9 mouse cellular contexts compared by ENCODE assay signal in genomic region chr7:43797844-43798462, GRCm38 (mm10). TPM values are rescaled to one million over a fixed set of nuclear protein-coding genes. Genes with fewer than 3 reads are reported as not detected.
DNase-seq lines count a peak whose midpoint lies in the region; ATAC-seq and TF ChIP-seq lines count a peak whose summit lies in the region.
"Had no signal": no experiment of that assay in that cellular context is flagged by ENCODE, and none has a peak within 500 bp of the region (broad histone marks: within the 10 kb centered on the region; RNA-seq: fewer than 3 reads in every experiment).

No protein-coding gene starts in this region.

- peak overlapping the region; percentile 59 for H3K4me3 ChIP-seq in layer of hippocampus, adult 2 months
- no peak overlapping the region; the same call in 1 of the 2 replicates for H3K4me3 ChIP-seq in limb, embryonic 11.5 days (ENCODE audit: low read depth, low read length)
- H3K4me3 ChIP-seq in midbrain, embryonic 14.5 days (replicated peaks; ENCODE audit: low read depth, low read length): peak overlapping the region; percentile 43
- H3K4me3 ChIP-seq: myocyte had no signal

- no peak for ATAC-seq in limb, embryonic 11.5 days (ENCODE audit: insufficient number of reproducible peaks, low FRiP score, low TSS enrichment, low read depth)
- 0 out of 2 replicates have a peak, but pooled peaks have one; percentile 22 for ATAC-seq in midbrain, embryonic 14.5 days (ENCODE audit: low FRiP score, low TSS enrichment)

- 41% methylated on average over 13 of the region's 13 CpGs for WGBS in limb, embryonic 11.5 days
- WGBS in midbrain, embryonic 14.5 days: 39% methylated on average over 13 of the region's 13 CpGs

- peaks cover 16% of the 10 kb centered on the region for H3K27me3 ChIP-seq in limb, embryonic 11.5 days (ENCODE audit: control insufficient read depth, insufficient read depth, low read length)
- peaks cover 28% of the 10 kb centered on the region for H3K27me3 ChIP-seq in midbrain, embryonic 14.5 days (ENCODE audit: control insufficient read depth, insufficient read depth, low read length)

- no peak for TF ChIP-seq CTCF in layer of hippocampus, adult 2 months (conservative IDR thresholded peaks at IDR 0.05)

- no peaks in the 10 kb centered on the region for H3K4me1 ChIP-seq in limb, embryonic 11.5 days (ENCODE audit: control insufficient read depth, insufficient read depth, low read length)
- 0 out of 2 replicates have a peak, but pooled peaks cover 5% of the 10 kb centered on the region for H3K4me1 ChIP-seq in midbrain, embryonic 14.5 days (ENCODE audit: control insufficient read depth, insufficient read depth, low read length)

- H3K9me3 ChIP-seq in limb, embryonic 11.5 days (ENCODE audit: control insufficient read depth, low read length): no peaks in the 10 kb centered on the region
- H3K9me3 ChIP-seq in midbrain, embryonic 14.5 days (ENCODE audit: control insufficient read depth, low read length): no peaks in the 10 kb centered on the region

- H3K4me2 ChIP-seq in limb, embryonic 11.5 days (ENCODE audit: low read depth, severe bottlenecking): peak overlapping the region; percentile 71
- peak overlapping the region; percentile 75 for H3K4me2 ChIP-seq in midbrain, embryonic 14.5 days (ENCODE audit: low read length)

- intact Hi-C loops in left cerebral cortex, postnatal 36 days (cut with DNase I): no loop called here

- no peak overlapping the region for H3K9ac ChIP-seq in limb, embryonic 11.5 days (ENCODE audit: low read length)
- no peak overlapping the region for H3K9ac ChIP-seq in midbrain, embryonic 14.5 days (replicated peaks; ENCODE audit: low read length)

- no peaks in the 10 kb centered on the region for H3K36me3 ChIP-seq in limb, embryonic 11.5 days (ENCODE audit: control insufficient read depth, insufficient read depth, low read length)
- no peaks in the 10 kb centered on the region for H3K36me3 ChIP-seq in midbrain, embryonic 14.5 days (ENCODE audit: control insufficient read depth, insufficient read depth, low read length)

- DNase-seq in layer of hippocampus, adult 2 months (ENCODE audit: low spot score in 2 of 2): no peak
- DNase-seq in layer of hippocampus, postnatal 36 days: no peak
- peak; percentile 44 for DNase-seq in heart, adult 8-10 months (ENCODE audit: low spot score)
- DNase-seq in limb, embryonic 11.5 days (ENCODE audit: low spot score): no peak
- DNase-seq in midbrain, embryonic 14.5 days: peak; percentile 8
- no peak for DNase-seq in cerebellum, adult 11-12 months
- DNase-seq in left cerebral cortex, adult 11 months (ENCODE audit: low spot score): no peak
- no peak for DNase-seq in left cerebral cortex, postnatal 36 days (ENCODE audit: low spot score in 2 of 2)

- peak overlapping the region; percentile 43; the same call in 1 of the 2 replicates for H3K27ac ChIP-seq in layer of hippocampus, adult 2 months
- H3K27ac ChIP-seq in limb, embryonic 11.5 days (replicated peaks; ENCODE audit: low read depth, low read length): no peak overlapping the region
- H3K27ac ChIP-seq in midbrain, embryonic 14.5 days (replicated peaks; ENCODE audit: low read depth, low read length): no peak overlapping the region

RNA-seq across cellular contexts. Expression of gene Klk8, which starts 0.6 kb away (rescaled TPM):
- 10 to 100 TPM; 25.2 to 27.6 TPM for total RNA-seq in layer of hippocampus, adult 2 months (2021)
- 10 to 100 TPM; 25.4 to 31.7 TPM for total RNA-seq in layer of hippocampus, postnatal 36 days (2021)
- total RNA-seq in heart, adult 8-10 months (2022): 10 to 100 TPM in 3 of 4 experiments, 1 to 10 TPM in 1; 9.4 to 12.4 (median 11.2) TPM
- polyA plus RNA-seq in limb, embryonic 11.5 days (2014; fragmentation: Nextera tagmentation; extraction: Ambion mirVana): 15.8 and 16.1 TPM in 2 replicates
- 6.2 and 6.7 TPM in 2 replicates for polyA plus RNA-seq in midbrain, embryonic 14.5 days (2014; fragmentation: Nextera tagmentation; extraction: Ambion mirVana)
- total RNA-seq in left cerebral cortex, postnatal 36 days (2021): 1 to 10 TPM; 1.3 to 3.6 TPM
- polyA plus RNA-seq: myocyte had no signal

RNA-seq across cellular contexts. Expression of gene Klk9, which starts 6.3 kb away (rescaled TPM):
- not detected for total RNA-seq in layer of hippocampus, adult 2 months (2021)
- not detected for total RNA-seq in layer of hippocampus, postnatal 36 days (2021)
- total RNA-seq in heart, adult 8-10 months (2022): not detected
- not detected in 2 replicates for polyA plus RNA-seq in limb, embryonic 11.5 days (2014; fragmentation: Nextera tagmentation; extraction: Ambion mirVana)
- not detected in 2 replicates for polyA plus RNA-seq in midbrain, embryonic 14.5 days (2014; fragmentation: Nextera tagmentation; extraction: Ambion mirVana)
- total RNA-seq in left cerebral cortex, postnatal 36 days (2021): not detected
- polyA plus RNA-seq: myocyte had no signal

RNA-seq across cellular contexts. Expression of gene Klk7, which starts 13.1 kb away (rescaled TPM):
- under 1 TPM; 0.25 to 0.26 TPM for total RNA-seq in layer of hippocampus, adult 2 months (2021)
- total RNA-seq in layer of hippocampus, postnatal 36 days (2021): under 1 TPM; 0.38 to 0.47 TPM
- not detected for total RNA-seq in heart, adult 8-10 months (2022)
- polyA plus RNA-seq in limb, embryonic 11.5 days (2014; fragmentation: Nextera tagmentation; extraction: Ambion mirVana): 0.23 TPM in 1 of 2 replicates, not detected in the other
- polyA plus RNA-seq in midbrain, embryonic 14.5 days (2014; fragmentation: Nextera tagmentation; extraction: Ambion mirVana): not detected in 2 replicates
- total RNA-seq in left cerebral cortex, postnatal 36 days (2021): not detected
- polyA plus RNA-seq: myocyte had no signal

RNA-seq across cellular contexts. Expression of gene Klk10, which starts 17.1 kb away (rescaled TPM):
- 1 to 10 TPM; 1.5 to 1.7 TPM for total RNA-seq in layer of hippocampus, adult 2 months (2021)
- total RNA-seq in layer of hippocampus, postnatal 36 days (2021): under 1 TPM; 0.83 to 1.00 TPM
- total RNA-seq in heart, adult 8-10 months (2022): under 1 TPM; 0.22 to 0.57 (median 0.25) TPM
- 0.15 TPM in 1 of 2 replicates, not detected in the other for polyA plus RNA-seq in limb, embryonic 11.5 days (2014; fragmentation: Nextera tagmentation; extraction: Ambion mirVana)
- not detected in 2 replicates for polyA plus RNA-seq in midbrain, embryonic 14.5 days (2014; fragmentation: Nextera tagmentation; extraction: Ambion mirVana)
- total RNA-seq in left cerebral cortex, postnatal 36 days (2021): not detected

RNA-seq across cellular contexts. Expression of gene Klk11, which starts 23.5 kb away (rescaled TPM):
- total RNA-seq in layer of hippocampus, adult 2 months (2021): not detected
- not detected for total RNA-seq in layer of hippocampus, postnatal 36 days (2021)
- total RNA-seq in heart, adult 8-10 months (2022): under 1 TPM in 3 of 4 experiments, not detected in 1; 0.32 to 0.79 (median 0.37) TPM
- polyA plus RNA-seq in limb, embryonic 11.5 days (2014; fragmentation: Nextera tagmentation; extraction: Ambion mirVana): not detected in 2 replicates
- polyA plus RNA-seq in midbrain, embryonic 14.5 days (2014; fragmentation: Nextera tagmentation; extraction: Ambion mirVana): not detected in 2 replicates
- total RNA-seq in left cerebral cortex, postnatal 36 days (2021): not detected

Comparison
In these comparisons a context has a peak if more than half of its experiments do, and no peak if none do; other contexts are left out.
1. DNase-seq: peak in heart, adult 8-10 months (single experiment) and midbrain, embryonic 14.5 days (single experiment); none in layer of hippocampus, adult 2 months (0 of 2), layer of hippocampus, postnatal 36 days (0 of 2), limb, embryonic 11.5 days (single experiment), cerebellum, adult 11-12 months (single experiment), left cerebral cortex, adult 11 months (single experiment) and left cerebral cortex, postnatal 36 days (0 of 2).